Mouse (Mus musculus): ENCODE measurements around the gene Otof. TPM values are rescaled to one million over a fixed set of nuclear protein-coding genes. Genes with fewer than 3 reads are reported as not detected.

Otof gene
- not detected for total RNA-seq (2023)

GRCm38 (mm10) chr5:30461821-30462220 lies at the start of gene Otof:
TSS of gene Otof (minus strand) at chr5:30461932.

GRCm38 (mm10) chr5:30465861-30466260 lies 4.1 kb upstream of the Otof start, which contains the start of gene 1700001C02Rik:
TSS of gene 1700001C02Rik (plus strand) at chr5:30466047.

Other genes starting within 250 kb of the Otof start
- 10 to 100 TPM; 18.2 to 26.8 TPM for gene Selenoi, start 229.4 kb downstream of the Otof start, total RNA-seq (2023)
- gene Drc1, start 180.5 kb downstream of the Otof start, total RNA-seq (2023), result not detected
- gene 1700001C02Rik, start 4.1 kb upstream of the Otof start, total RNA-seq (2023), result not detected
- gene Cib4, start 83.9 kb upstream of the Otof start, total RNA-seq (2023), result not detected
- gene Kcnk3, start 126.2 kb upstream of the Otof start, total RNA-seq (2023), result under 1 TPM; 0.46 to 0.65 TPM
- 10 to 100 TPM; 37.8 to 40.8 TPM for gene Slc35f6, start 186.0 kb upstream of the Otof start, total RNA-seq (2023)
- 100 to 1,000 TPM; 197 to 229 TPM for gene Cenpa, start 204.8 kb upstream of the Otof start, total RNA-seq (2023)
- gene Dpysl5, start 249.6 kb upstream of the Otof start, total RNA-seq (2023), result not detected